Mouse (Mus musculus): ENCODE measurements around the gene Ccdc103. TPM values are rescaled to one million over a fixed set of nuclear protein-coding genes. Genes with fewer than 3 reads are reported as not detected.

Gene Ccdc103
- polyA plus RNA-seq, 1 experiment from 2014 or later, result 2.5 TPM

DNA sequence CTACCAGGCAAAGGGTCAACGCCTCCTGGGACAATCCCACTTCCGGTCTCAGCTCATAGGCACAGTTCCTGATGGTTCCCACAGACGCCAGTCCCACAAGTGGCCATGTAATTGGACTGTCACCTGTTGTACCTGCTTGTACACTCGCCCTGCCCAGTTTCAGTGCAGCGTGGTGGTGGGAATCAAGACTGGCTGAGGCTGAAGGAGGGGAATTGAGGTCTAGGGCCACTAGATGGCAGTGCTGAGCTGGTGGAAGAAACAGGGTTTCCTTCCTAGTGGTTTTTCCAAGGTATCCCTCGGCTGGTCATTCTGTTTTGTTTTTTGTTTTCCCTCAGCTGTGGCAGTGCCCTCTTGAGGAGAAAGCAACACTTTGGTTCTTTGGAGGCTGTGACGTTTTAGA, 19.8 kb downstream of the Ccdc103 start, which contains the start of gene Gfap:
TSS of gene Gfap (minus strand) at position 150 of the 400 bp plus-strand sequence.
- peaks cover 5% of the 10 kb centered on the region for H3K4me1 ChIP-seq (ENCODE audit: control insufficient read depth, insufficient read depth, low read depth, low read length)
- ATAC-seq, result peak; percentile 18; the same call in 1 of the 2 replicates
- no peaks in the 10 kb centered on the region for H3K9me3 ChIP-seq (ENCODE audit: control insufficient read depth, low read length)
- peaks cover 11% of the 10 kb centered on the region for H3K27me3 ChIP-seq (replicated peaks; ENCODE audit: control insufficient read depth, insufficient read depth, low read length)
- H3K4me2 ChIP-seq (ENCODE audit: low read length), result no peak within 1 kb of the TSS
- no peak within 1 kb of the TSS for H3K9ac ChIP-seq (ENCODE audit: low read depth, low read length)
- no peak within 1 kb of the TSS for H3K4me3 ChIP-seq (ENCODE audit: low read length)
- H3K27ac ChIP-seq (ENCODE audit: low read depth, low read length), result no peak within 1 kb of the TSS
- no peaks in the 10 kb centered on the region for H3K36me3 ChIP-seq (ENCODE audit: control insufficient read depth, insufficient read depth, low read length)
- 11% methylated on average over 7 of the region's 7 CpGs for WGBS

DNA sequence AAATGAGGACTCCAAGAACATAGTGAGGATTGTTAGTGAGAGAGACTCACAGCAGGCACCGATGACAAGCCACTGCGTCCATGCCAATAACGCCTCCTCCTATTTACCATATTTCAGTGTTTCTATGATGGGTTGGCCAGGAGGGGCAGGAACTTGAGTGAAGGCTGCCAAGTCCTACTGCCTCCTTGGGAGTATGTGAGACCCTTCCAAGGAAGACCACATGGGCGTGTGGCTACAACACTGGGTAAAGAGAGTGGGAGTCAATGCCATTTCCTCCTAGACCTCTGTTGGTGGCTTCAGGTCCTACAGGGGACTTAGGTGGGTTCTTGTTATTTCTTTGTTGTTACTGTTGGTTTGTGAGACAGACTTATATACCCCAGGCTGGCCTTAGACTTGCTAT, 20.2 kb downstream of the Ccdc103 start:
- ATAC-seq, result no peak; the same call in 1 of the 2 replicates
- H3K4me2 ChIP-seq (ENCODE audit: low read length), result no peak overlapping the region
- WGBS, result 56% methylated on average over 4 of the region's 4 CpGs

DNA sequence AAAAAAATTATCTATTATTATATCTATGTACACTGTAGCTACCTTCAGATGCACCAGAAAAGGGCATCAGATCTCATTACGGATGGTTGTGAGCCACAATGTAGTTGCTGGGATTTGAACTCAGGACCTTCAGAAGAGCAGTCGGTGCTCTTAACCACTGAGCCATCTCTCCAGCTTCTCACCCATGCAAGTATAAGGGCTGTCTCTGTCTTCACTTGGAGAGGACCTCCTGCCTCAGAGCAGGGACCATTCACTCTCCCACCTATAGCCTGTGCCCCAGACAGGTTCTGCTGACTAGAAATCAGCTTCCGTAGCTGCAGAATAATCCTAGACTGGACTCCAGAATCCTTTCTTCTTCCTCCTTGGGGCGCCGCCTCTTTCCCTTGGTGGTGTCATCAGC, 21.1 kb downstream of the Ccdc103 start:
- ATAC-seq, result no peak
- WGBS, result 80% methylated on average over 5 of the region's 5 CpGs
- H3K4me1 ChIP-seq (ENCODE audit: control insufficient read depth, insufficient read depth, low read depth, low read length), result peaks cover 5% of the 10 kb centered on the region

More for the DNA sequence above, 20.2 kb downstream of the Ccdc103 start:
- H3K4me3 ChIP-seq (ENCODE audit: low read length), result no peak overlapping the region
- peaks cover 5% of the 10 kb centered on the region for H3K4me1 ChIP-seq (ENCODE audit: control insufficient read depth, insufficient read depth, low read depth, low read length)
- H3K9ac ChIP-seq (ENCODE audit: low read depth, low read length), result no peak overlapping the region
- no peaks in the 10 kb centered on the region for H3K9me3 ChIP-seq (ENCODE audit: control insufficient read depth, low read length)
- H3K27me3 ChIP-seq (replicated peaks; ENCODE audit: control insufficient read depth, insufficient read depth, low read length), result peaks cover 8% of the 10 kb centered on the region
- H3K36me3 ChIP-seq (ENCODE audit: control insufficient read depth, insufficient read depth, low read length), result no peaks in the 10 kb centered on the region
- no peak overlapping the region for H3K27ac ChIP-seq (ENCODE audit: low read depth, low read length)

DNA sequence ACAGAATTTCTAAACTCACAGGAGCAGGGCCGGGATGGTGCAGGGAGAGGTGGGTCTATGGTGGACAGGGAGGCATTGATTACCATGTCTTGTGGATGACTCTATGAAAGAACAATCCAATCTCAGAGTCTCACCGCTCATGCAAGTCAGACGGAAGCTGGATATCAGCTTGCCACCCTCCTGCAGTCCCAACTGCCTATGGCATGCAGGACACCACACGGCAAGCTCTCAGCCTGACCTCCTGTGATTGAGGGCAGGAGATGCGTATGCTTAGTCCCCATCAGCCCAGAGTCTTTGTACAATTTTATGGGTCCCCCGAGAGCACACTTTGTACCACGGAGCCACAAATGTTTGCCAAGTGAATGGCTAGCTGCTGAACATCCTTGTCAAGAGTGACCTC, 22.6 kb downstream of the Ccdc103 start:
- H3K27ac ChIP-seq (ENCODE audit: low read depth, low read length), result no peak overlapping the region
- H3K4me1 ChIP-seq (ENCODE audit: control insufficient read depth, insufficient read depth, low read depth, low read length), result peaks cover 5% of the 10 kb centered on the region
- H3K4me2 ChIP-seq (ENCODE audit: low read length), result no peak overlapping the region
- no peak overlapping the region for H3K9ac ChIP-seq (ENCODE audit: low read depth, low read length)
- H3K36me3 ChIP-seq (ENCODE audit: control insufficient read depth, insufficient read depth, low read length), result no peaks in the 10 kb centered on the region; the same call in 1 of the 2 replicates
- no peak for ATAC-seq
- H3K27me3 ChIP-seq (replicated peaks; ENCODE audit: control insufficient read depth, insufficient read depth, low read length), result peaks cover 2% of the 10 kb centered on the region; the same call in 1 of the 2 replicates
- no peak overlapping the region for H3K4me3 ChIP-seq (ENCODE audit: low read length)
- H3K9me3 ChIP-seq (ENCODE audit: control insufficient read depth, low read length), result no peaks in the 10 kb centered on the region
- 60% methylated on average over 7 of the region's 7 CpGs for WGBS

More for the DNA sequence above, 21.1 kb downstream of the Ccdc103 start:
- no peaks in the 10 kb centered on the region for H3K9me3 ChIP-seq (ENCODE audit: control insufficient read depth, low read length)
- no peak overlapping the region for H3K27ac ChIP-seq (ENCODE audit: low read depth, low read length)
- H3K4me2 ChIP-seq (ENCODE audit: low read length), result no peak overlapping the region
- H3K36me3 ChIP-seq (ENCODE audit: control insufficient read depth, insufficient read depth, low read length), result no peaks in the 10 kb centered on the region
- no peak overlapping the region for H3K9ac ChIP-seq (ENCODE audit: low read depth, low read length)
- H3K27me3 ChIP-seq (replicated peaks; ENCODE audit: control insufficient read depth, insufficient read depth, low read length), result peaks cover 2% of the 10 kb centered on the region; the same call in 1 of the 2 replicates
- H3K4me3 ChIP-seq (ENCODE audit: low read length), result no peak overlapping the region

DNA sequence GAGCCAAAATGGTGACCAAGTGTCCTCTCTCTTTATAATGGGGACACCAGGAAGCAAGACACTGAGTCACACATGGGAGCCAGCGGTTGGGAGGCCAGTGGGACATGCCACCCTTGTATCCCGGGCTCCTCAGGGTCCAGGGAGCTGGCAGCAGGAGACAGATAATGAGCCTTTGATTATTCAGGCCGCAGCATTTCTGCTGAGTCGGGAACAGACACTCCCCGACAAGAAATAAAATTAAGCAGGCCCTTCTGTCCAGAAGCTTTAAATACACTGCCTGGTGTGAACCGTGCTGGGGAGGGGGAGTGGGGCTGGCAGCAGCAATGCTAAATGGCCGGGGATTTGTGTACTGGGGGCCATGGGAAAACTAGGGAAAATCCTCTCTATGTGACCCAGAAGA, 30.4 kb downstream of the Ccdc103 start:
- Histone ChIP-seq H3K36me3 (ENCODE audit: control insufficient read depth, insufficient read depth, low read length) (no peaks in the 10 kb centered on the region; the same call in 1 of the 2 replicates), H3K27ac (ENCODE audit: low read depth, low read length) (no peak overlapping the region), H3K27me3 (replicated peaks; ENCODE audit: control insufficient read depth, insufficient read depth, low read length) (no peaks in the 10 kb centered on the region), H3K9ac (ENCODE audit: low read depth, low read length) (no peak overlapping the region), H3K4me3 (ENCODE audit: low read length) (no peak overlapping the region), H3K9me3 (ENCODE audit: control insufficient read depth, low read length) (no peaks in the 10 kb centered on the region), H3K4me1 (ENCODE audit: control insufficient read depth, insufficient read depth, low read depth, low read length) (0 out of 2 replicates have a peak, but pooled peaks cover 3% of the 10 kb centered on the region), H3K4me2 (ENCODE audit: low read length) (no peak overlapping the region)
- no peak for ATAC-seq
- 62% methylated on average over 7 of the region's 7 CpGs for WGBS

DNA sequence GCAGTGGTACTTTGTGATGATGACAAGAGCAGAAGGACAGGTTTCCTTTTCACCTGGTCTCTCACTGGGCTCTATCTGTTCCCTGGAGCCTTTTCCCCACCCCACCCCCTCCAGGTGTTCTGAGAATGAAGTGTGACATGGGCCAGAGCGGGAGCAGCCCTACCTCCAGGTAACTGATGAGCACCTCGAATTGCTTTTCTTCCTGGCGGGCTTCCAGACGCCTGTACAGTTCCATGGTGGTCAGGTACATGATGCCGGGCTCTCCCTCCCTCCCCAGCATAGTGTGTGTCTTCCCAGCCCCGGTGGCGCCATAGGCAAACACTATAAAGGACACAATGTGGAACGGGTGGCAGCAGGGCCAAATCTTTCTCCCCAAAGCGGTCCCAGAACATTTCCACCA, 34.4 kb downstream of the Ccdc103 start:
- Histone ChIP-seq H3K4me3 (ENCODE audit: low read length) (no peak overlapping the region), H3K27ac (ENCODE audit: low read depth, low read length) (no peak overlapping the region), H3K9me3 (ENCODE audit: control insufficient read depth, low read length) (no peaks in the 10 kb centered on the region), H3K36me3 (ENCODE audit: control insufficient read depth, insufficient read depth, low read length) (no peaks in the 10 kb centered on the region), H3K4me1 (ENCODE audit: control insufficient read depth, insufficient read depth, low read depth, low read length) (0 out of 2 replicates have a peak, but pooled peaks cover 3% of the 10 kb centered on the region), H3K9ac (ENCODE audit: low read depth, low read length) (no peak overlapping the region), H3K27me3 (replicated peaks; ENCODE audit: control insufficient read depth, insufficient read depth, low read length) (no peaks in the 10 kb centered on the region), H3K4me2 (ENCODE audit: low read length) (no peak overlapping the region)
- 89% methylated on average over 9 of the region's 9 CpGs for WGBS
- ATAC-seq, result no peak

DNA sequence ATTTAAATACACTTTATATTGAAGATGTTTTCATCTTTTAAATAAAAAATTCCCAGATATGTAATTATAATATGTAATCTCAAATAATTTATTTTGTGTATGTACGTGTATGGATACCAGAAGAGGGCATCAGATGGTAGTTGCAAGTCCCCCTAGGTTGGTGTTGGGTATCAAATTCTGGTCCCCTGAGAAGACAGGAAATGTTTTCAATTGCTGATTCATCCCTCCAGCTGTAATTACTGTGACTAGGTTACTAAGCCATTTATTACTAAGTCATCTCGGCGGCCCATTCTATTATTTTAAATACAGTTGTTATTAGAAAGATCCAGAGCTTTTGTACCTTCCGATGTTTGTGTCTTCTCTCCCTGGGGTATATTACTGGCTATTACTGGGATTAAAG, 37.1 kb downstream of the Ccdc103 start:
- Histone ChIP-seq H3K27ac (ENCODE audit: low read depth, low read length) (no peak overlapping the region), H3K36me3 (ENCODE audit: control insufficient read depth, insufficient read depth, low read length) (no peaks in the 10 kb centered on the region), H3K9ac (ENCODE audit: low read depth, low read length) (no peak overlapping the region), H3K9me3 (ENCODE audit: control insufficient read depth, low read length) (no peaks in the 10 kb centered on the region), H3K4me3 (ENCODE audit: low read length) (no peak overlapping the region), H3K4me1 (ENCODE audit: control insufficient read depth, insufficient read depth, low read depth, low read length) (no peaks in the 10 kb centered on the region), H3K27me3 (replicated peaks; ENCODE audit: control insufficient read depth, insufficient read depth, low read length) (no peaks in the 10 kb centered on the region), H3K4me2 (ENCODE audit: low read length) (no peak overlapping the region)
- WGBS, result 70% methylated on average over 4 of the region's 4 CpGs
- ATAC-seq, result no peak

DNA sequence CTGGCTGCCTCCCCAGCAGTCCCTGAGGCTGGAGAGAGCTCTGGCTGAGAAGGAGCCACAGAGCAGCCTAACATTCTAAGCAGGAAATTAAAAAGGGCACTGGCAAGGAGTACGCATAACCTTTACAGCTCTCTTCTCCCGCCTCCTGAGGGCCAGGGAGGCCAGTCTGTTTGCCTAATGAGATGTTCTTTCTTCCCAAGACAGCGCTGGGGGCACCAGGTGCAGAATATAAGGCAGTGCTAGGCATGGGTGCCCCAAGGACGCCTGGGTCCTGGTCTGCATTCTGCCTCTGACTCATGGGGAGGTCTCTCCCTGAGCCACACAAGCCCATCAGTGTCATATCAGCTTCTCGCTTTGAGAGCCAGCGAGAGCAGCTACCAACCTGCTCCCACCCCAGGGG, 40.5 kb downstream of the Ccdc103 start:
- no peak for ATAC-seq
- H3K9me3 ChIP-seq (ENCODE audit: control insufficient read depth, low read length), result no peaks in the 10 kb centered on the region
- H3K27ac ChIP-seq (ENCODE audit: low read depth, low read length), result no peak overlapping the region
- no peaks in the 10 kb centered on the region for H3K27me3 ChIP-seq (replicated peaks; ENCODE audit: control insufficient read depth, insufficient read depth, low read length)
- H3K9ac ChIP-seq (ENCODE audit: low read depth, low read length), result peak overlapping the region; percentile 13; the same call in 1 of the 2 replicates
- WGBS, result 69% methylated on average over 6 of the region's 6 CpGs
- peaks cover 4% of the 10 kb centered on the region for H3K4me1 ChIP-seq (ENCODE audit: control insufficient read depth, insufficient read depth, low read depth, low read length)
- H3K4me3 ChIP-seq (ENCODE audit: low read length), result no peak overlapping the region
- no peaks in the 10 kb centered on the region for H3K36me3 ChIP-seq (ENCODE audit: control insufficient read depth, insufficient read depth, low read length)
- H3K4me2 ChIP-seq (ENCODE audit: low read length), result no peak overlapping the region; the same call in 1 of the 2 replicates

DNA sequence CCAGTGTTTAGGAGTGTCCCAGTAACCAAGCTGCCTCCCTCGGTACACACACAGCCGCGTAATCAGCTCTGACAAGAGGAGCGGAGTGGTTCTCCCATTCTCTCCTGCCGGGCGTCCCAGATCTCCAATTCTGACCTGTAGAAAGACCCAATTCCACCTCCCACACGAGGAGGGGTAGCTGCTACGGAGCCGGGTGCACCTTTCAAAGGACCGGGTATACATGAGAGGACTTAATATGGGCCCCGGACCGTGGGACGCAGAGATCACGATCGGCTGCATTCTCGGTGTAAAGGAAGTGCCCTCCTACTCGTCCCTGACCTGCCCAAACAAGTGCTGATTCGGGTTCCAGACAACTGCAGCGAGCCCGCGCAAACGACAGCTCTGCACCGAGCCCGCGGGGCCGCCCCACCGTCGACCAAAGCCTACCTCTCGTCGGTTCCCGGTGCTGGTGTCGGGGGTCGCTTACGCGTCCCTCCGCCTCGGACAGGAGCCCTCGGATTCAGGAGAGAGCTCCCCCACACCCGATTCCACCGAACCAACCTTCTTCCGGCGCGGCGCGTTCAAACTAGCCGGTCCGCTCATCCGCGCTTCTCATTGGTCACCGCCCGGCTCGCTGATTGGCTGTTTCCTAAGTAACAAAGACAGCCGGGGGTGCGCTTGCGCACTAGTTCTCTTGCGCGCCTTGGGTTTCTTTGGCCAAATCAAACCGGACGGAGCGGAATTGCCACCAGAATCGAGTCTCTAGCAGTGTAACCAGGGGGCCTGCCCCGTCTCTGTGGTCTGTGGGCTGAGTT, 43.8 kb downstream of the Ccdc103 start, which contains the start of gene Kif18b:
TSS of gene Kif18b (minus strand) at position 568 of the 794 bp plus-strand sequence.
- Histone ChIP-seq H3K9me3 (ENCODE audit: control insufficient read depth, low read length) (no peaks in the 10 kb centered on the region), H3K27ac (ENCODE audit: low read depth, low read length) (peak within 1 kb of the TSS; percentile 81), H3K4me3 (ENCODE audit: low read length) (peak within 1 kb of the TSS; percentile 69), H3K4me1 (ENCODE audit: control insufficient read depth, insufficient read depth, low read depth, low read length) (peaks cover 4% of the 10 kb centered on the region), H3K4me2 (ENCODE audit: low read length) (peak within 1 kb of the TSS; percentile 90), H3K36me3 (ENCODE audit: control insufficient read depth, insufficient read depth, low read length) (no peaks in the 10 kb centered on the region), H3K27me3 (replicated peaks; ENCODE audit: control insufficient read depth, insufficient read depth, low read length) (no peaks in the 10 kb centered on the region), H3K9ac (ENCODE audit: low read depth, low read length) (peak within 1 kb of the TSS; percentile 63)
- peak; percentile 94 for ATAC-seq
- WGBS, result under 1% methylated on average over 62 of the region's 62 CpGs

Measured in hindbrain, embryonic 16.5 days (tissue).